Mouse (Mus musculus) kidney, postnatal 0 days (tissue): ENCODE measurements around the gene Baz2b. TPM values are rescaled to one million over a fixed set of nuclear protein-coding genes. Genes with fewer than 3 reads are reported as not detected.

Experiments
- ATAC-seq: fragments of 200-750 bp; cut with Nextera tagmentation; replicated peaks from 2 replicates; pipeline ENCODE4 v1.8.0; 2017; ENCODE audit warnings: low read depth, moderate number of reproducible peaks, moderate TSS enrichment, moderate library complexity; ENCODE audit not compliant: low FRiP score
- DNase-seq: peaks from one replicate; pipeline ENCODE4 v3.0.0-alpha.2; 2016; ENCODE audit warnings: low spot score
- H3K27ac ChIP-seq: fragments of 300-500 bp; sonication (generic); 2 replicates; pipeline ENCODE4 v1.5.1; 2014; ENCODE audit warnings: mild to moderate bottlenecking
- H3K27me3 ChIP-seq: fragments of 300-500 bp; sonication (generic); 2 replicates; pipeline ENCODE4 v1.6.1; 2014; ENCODE audit warnings: low read length, mixed read lengths; ENCODE audit not compliant: insufficient read depth
- H3K36me3 ChIP-seq: fragments of 300-500 bp; sonication (generic); 2 replicates; pipeline ENCODE4 v1.6.1; 2014; ENCODE audit warnings: low read length, mixed read lengths; ENCODE audit not compliant: insufficient read depth
- H3K4me1 ChIP-seq: fragments of 300-500 bp; sonication (generic); replicated peaks from 2 replicates; pipeline ENCODE4 v1.6.1; 2014; ENCODE audit warnings: antibody characterized with exemption, low read length, mixed read lengths; ENCODE audit not compliant: insufficient read depth
- H3K4me2 ChIP-seq: fragments of 300-500 bp; sonication (generic); 2 replicates; pipeline ENCODE4 v1.6.1; 2014; ENCODE audit warnings: mild to moderate bottlenecking, low read length, moderate library complexity, mixed read lengths
- H3K4me3 ChIP-seq: fragments of 300-500 bp; sonication (generic); replicated peaks from 2 replicates; pipeline ENCODE4 v1.5.1; 2014; ENCODE audit warnings: low read depth, low read length
- H3K9ac ChIP-seq: fragments of 300-500 bp; sonication (generic); 2 replicates; pipeline ENCODE4 v1.6.1; 2014; ENCODE audit warnings: low read depth, low read length
- H3K9me3 ChIP-seq: fragments of 300-500 bp; sonication (generic); replicated peaks from 2 replicates; pipeline ENCODE4 v1.6.1; 2016; ENCODE audit warnings: low read length, inconsistent platforms, mixed read lengths
- CTCF ChIP-seq: IDR thresholded peaks from 2 replicates; pipeline ENCODE4 v1.5.1; 2016; ENCODE audit warnings: antibody characterized with exemption, low read depth, mild to moderate bottlenecking, moderate library complexity
- WGBS: fragments of 180-500 bp; shearing (Covaris S2); extraction: QIAGEN DNeasy Blood & Tissue Kit; methylation state at CpG from one replicate; pipeline ENCODE4 v1.1.7; 2014; 5-methylcytosine and 5-hydroxymethylcytosine counted together
- polyA plus RNA-seq: library from polyadenylated mRNA; unstranded; fragments of >200 nt; fragmentation: Nextera tagmentation; extraction: Ambion mirVana; gene quantifications from 2 replicates; pipeline ENCODE4 v1.2.1, GENCODE M21; 2015

Baz2b gene
- polyA plus RNA-seq, 1 experiment from 2014 or later = 51.7 TPM

DNA sequence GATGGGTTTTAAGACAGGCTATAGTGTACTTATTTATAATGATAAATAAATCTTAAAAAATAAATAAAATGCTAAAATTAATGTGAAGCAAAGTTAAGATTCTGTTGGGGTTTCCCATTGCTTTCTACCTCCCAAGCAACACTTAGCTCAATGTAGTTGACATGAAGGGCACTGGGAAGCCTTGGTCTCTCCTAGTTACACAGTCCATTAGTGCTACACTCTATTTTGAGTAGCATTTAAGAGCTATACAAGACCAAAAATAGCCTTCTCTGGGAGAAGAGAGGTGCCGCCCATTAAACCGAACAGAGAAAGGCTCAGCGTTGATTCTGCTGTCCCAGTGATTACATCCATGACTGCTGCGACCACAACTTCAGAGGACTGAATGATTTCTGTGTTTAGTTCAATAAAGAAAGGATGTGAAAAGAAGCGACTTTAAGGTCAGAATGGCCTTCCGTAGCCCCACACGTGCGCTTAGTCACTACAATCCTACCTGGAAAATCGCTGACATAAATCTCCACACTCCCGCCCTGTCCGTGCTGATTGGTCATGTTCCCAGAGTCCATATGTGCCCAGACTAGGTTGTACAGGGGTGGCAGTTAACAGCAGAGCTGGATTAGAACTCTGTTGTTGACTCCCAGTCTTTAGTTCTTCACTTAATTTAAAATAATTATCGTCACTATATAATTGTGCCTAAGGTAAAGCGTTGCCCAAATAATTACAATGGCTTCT, 257.2 kb downstream of the Baz2b start:
- no peak for ATAC-seq
- no peak for TF ChIP-seq CTCF
- peaks cover 34% of the 10 kb centered on the region for H3K36me3 ChIP-seq

DNA sequence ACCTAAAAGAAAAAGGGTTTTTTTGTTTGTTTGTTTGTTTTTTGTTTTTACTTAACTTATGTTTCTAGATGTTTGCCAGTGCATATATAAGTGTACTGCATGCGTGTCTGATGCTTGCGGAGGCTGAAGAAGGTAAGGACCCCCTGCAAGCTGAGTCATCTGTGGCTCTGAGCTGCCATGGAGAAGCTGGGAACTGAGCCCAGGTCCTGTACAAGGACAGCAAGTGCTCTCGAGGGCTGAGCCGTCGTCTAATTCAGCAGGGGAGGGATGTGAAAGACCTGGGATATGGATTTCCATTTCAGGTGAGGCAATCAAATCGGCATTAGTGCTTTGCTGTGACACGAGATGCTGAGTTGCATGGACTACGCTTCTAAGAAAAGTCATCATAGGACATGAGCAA, 257.9 kb downstream of the Baz2b start:
- H3K36me3 ChIP-seq = peaks cover 32% of the 10 kb centered on the region
- no peak overlapping the region for H3K4me3 ChIP-seq
- H3K9ac ChIP-seq = no peak overlapping the region
- H3K4me1 ChIP-seq = no peaks in the 10 kb centered on the region
- H3K9me3 ChIP-seq = no peaks in the 10 kb centered on the region
- no peak for TF ChIP-seq CTCF
- WGBS = 93% methylated on average over 8 of the region's 8 CpGs
- no peak overlapping the region for H3K27ac ChIP-seq
- no peak overlapping the region for H3K4me2 ChIP-seq
- no peaks in the 10 kb centered on the region for H3K27me3 ChIP-seq
- ATAC-seq = no peak
- DNase-seq = no peak

More for the DNA sequence above, 257.2 kb downstream of the Baz2b start:
- 93% methylated on average over 13 of the region's 13 CpGs for WGBS
- DNase-seq = no peak
- Histone ChIP-seq H3K4me1 (no peaks in the 10 kb centered on the region), H3K9me3 (no peaks in the 10 kb centered on the region), H3K27ac (no peak overlapping the region), H3K4me3 (no peak overlapping the region), H3K27me3 (no peaks in the 10 kb centered on the region), H3K9ac (no peak overlapping the region), H3K4me2 (no peak overlapping the region)

- H3K4me2 ChIP-seq = no peak overlapping the region
- no peak overlapping the region for H3K27ac ChIP-seq
- no peaks in the 10 kb centered on the region for H3K9me3 ChIP-seq
- H3K36me3 ChIP-seq = peaks cover 29% of the 10 kb centered on the region
- DNase-seq (no peak), ATAC-seq (no peak)
- H3K9ac ChIP-seq = no peak overlapping the region
- TF ChIP-seq CTCF = no peak
- WGBS = 91% methylated on average over 4 of the region's 4 CpGs
- H3K4me1 ChIP-seq = no peaks in the 10 kb centered on the region
- H3K27me3 ChIP-seq = no peaks in the 10 kb centered on the region
- H3K4me3 ChIP-seq = no peak overlapping the region
These were observed 258.5 kb downstream of the Baz2b start for GRCm38 (mm10) chr2:59951127-59951526.

DNA sequence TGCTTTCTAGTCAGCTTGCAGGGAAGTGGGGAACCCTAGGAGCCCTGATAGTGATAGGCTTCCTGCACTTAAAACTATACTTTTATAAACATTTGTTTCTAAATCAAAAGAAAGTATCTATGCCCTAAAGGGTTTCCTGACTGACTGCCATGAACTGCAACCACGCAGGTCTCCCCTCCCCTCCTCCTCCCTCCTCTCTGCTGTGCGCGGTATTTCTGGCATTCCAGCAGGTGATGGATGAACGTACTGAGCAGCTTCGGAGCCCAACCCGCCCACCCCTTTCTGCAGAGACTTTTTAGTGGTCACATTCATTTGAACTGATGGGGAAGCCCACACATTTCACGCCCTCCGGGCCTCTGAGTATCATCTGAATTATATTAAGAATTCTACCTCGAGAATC, 273.3 kb downstream of the Baz2b start:
- H3K36me3 ChIP-seq = peaks cover 21% of the 10 kb centered on the region
- WGBS = 26% methylated on average over 9 of the region's 9 CpGs

DNA sequence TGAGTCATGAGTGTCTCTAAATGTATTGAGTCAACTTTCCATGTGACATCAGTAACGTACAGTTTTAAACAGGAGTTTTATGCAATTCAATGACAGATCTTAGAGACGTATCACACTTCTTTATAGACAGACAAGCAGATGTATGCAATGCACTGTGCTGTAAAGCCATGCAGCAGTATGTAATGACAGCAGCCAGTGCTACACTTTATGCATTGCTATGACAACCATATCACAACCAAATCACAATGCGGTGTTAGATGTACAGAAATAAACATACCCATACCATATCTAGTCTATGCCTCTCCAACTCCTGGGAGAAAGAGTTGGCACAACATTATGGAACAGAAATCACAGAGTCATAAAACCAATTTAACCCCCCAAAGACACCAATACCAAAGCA, 276.5 kb downstream of the Baz2b start:
- ATAC-seq (no peak), DNase-seq (no peak)
- Histone ChIP-seq H3K4me3 (no peak overlapping the region), H3K4me2 (no peak overlapping the region), H3K27ac (no peak overlapping the region), H3K36me3 (peaks cover 12% of the 10 kb centered on the region; the same call in 1 of the 2 replicates), H3K9ac (no peak overlapping the region), H3K27me3 (no peaks in the 10 kb centered on the region), H3K4me1 (no peaks in the 10 kb centered on the region), H3K9me3 (no peaks in the 10 kb centered on the region)
- no peak for TF ChIP-seq CTCF
- WGBS = 95% methylated on average over 3 of the region's 3 CpGs

More for the DNA sequence above, 273.3 kb downstream of the Baz2b start:
- no peak overlapping the region for H3K4me3 ChIP-seq
- ATAC-seq (no peak), DNase-seq (peak; percentile 40)
- no peak overlapping the region for H3K9ac ChIP-seq
- no peaks in the 10 kb centered on the region for H3K27me3 ChIP-seq
- TF ChIP-seq CTCF = no peak
- H3K27ac ChIP-seq = no peak overlapping the region
- H3K4me2 ChIP-seq = no peak overlapping the region
- no peaks in the 10 kb centered on the region for H3K9me3 ChIP-seq
- H3K4me1 ChIP-seq = no peaks in the 10 kb centered on the region

DNA sequence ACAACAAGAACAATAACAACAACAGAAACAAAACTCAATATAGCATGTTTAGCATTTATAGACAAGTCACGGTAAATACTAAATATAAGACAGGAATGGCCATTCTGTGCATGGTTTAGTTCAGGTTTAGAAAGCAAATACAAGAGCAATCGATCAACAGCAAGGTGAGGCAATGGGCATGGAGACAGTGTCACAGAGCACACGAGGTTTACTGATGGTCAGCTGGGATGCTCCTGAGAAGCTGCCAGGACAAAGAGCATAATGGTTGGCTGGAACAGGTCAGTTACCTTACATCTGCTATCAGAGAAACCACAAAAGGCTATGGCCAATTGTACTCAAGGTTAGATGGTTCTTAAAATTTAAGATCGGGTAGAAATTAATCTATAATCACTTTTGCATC, 277.4 kb downstream of the Baz2b start:
- ATAC-seq (no peak), DNase-seq (no peak)
- no peak for TF ChIP-seq CTCF
- Histone ChIP-seq H3K4me2 (no peak overlapping the region), H3K4me3 (no peak overlapping the region), H3K27me3 (no peaks in the 10 kb centered on the region), H3K9me3 (no peaks in the 10 kb centered on the region), H3K27ac (no peak overlapping the region), H3K9ac (no peak overlapping the region), H3K36me3 (peaks cover 12% of the 10 kb centered on the region; the same call in 1 of the 2 replicates), H3K4me1 (no peaks in the 10 kb centered on the region)
- WGBS = 92% methylated on average over 4 of the region's 4 CpGs
